Mouse (Mus musculus) myocyte (in vitro differentiated cells): ENCODE results near the gene Aktip. TPM values are rescaled to one million over a fixed set of nuclear protein-coding genes. Genes with fewer than 3 reads are reported as not detected.

Experiments used
- H3K27me3 ChIP-seq: one replicate; pipeline ENCODE4 v1.6.1; 2011; ENCODE audit not compliant: control insufficient read depth, insufficient read depth, insufficient read length
- H3K36me3 ChIP-seq: one replicate; pipeline ENCODE4 v1.6.1; 2011; ENCODE audit not compliant: control insufficient read depth, insufficient read depth
- H3K4me2 ChIP-seq: one replicate; pipeline ENCODE4 v1.6.1; 2011; ENCODE audit warnings: low read depth, control low read depth
- H3K4me3 ChIP-seq: one replicate; pipeline ENCODE4 v1.5.1; 2011; ENCODE audit warnings: mild to moderate bottlenecking, control low read depth, moderate library complexity
- H3K79me2 ChIP-seq: one replicate; pipeline ENCODE4 v1.6.1; 2011; ENCODE audit not compliant: control insufficient read depth, insufficient read depth
- H3ac ChIP-seq: one replicate; pipeline ENCODE4 v1.6.1; 2011; ENCODE audit not compliant: control insufficient read depth, insufficient read length
- CEBPB ChIP-seq: IDR thresholded peaks from 2 replicates; pipeline ENCODE4 v1.6.1; 2011; ENCODE audit warnings: mild to moderate bottlenecking, moderate library complexity; ENCODE audit not compliant: poor library complexity, insufficient read depth, severe bottlenecking
- E2F4 ChIP-seq: IDR thresholded peaks from one replicate; pipeline ENCODE4 v1.6.1; 2011; ENCODE audit warnings: mild to moderate bottlenecking, control low read depth, moderate library complexity; ENCODE audit not compliant: insufficient read depth
- MAX ChIP-seq: IDR thresholded peaks from one replicate; pipeline ENCODE4 v1.6.1; 2011; ENCODE audit warnings: low read depth, mild to moderate bottlenecking, control low read depth
- MYOD1 ChIP-seq, 3 experiments: IDR thresholded peaks; one replicate each; pipeline ENCODE4 v1.6.1; 2011; ENCODE audit warnings: control low read depth in 2 of 3, low read depth in 2 of 3, mild to moderate bottlenecking in 2 of 3, moderate library complexity in 1 of 3; ENCODE audit not compliant: insufficient read length in 2 of 3, control insufficient read depth in 1 of 3
- MYOG ChIP-seq, 3 experiments: IDR thresholded peaks; one replicate each; pipeline ENCODE4 v1.6.1; 2011; ENCODE audit warnings: control low read depth in 2 of 3, low read depth in 2 of 3, mild to moderate bottlenecking in 2 of 3; ENCODE audit not compliant: insufficient read length in 2 of 3, control insufficient read depth in 1 of 3, insufficient read depth in 1 of 3
- POLR2A ChIP-seq: IDR thresholded peaks from one replicate; pipeline ENCODE4 v1.6.1; 2011; ENCODE audit warnings: low read depth, mild to moderate bottlenecking, control low read depth, moderate library complexity; ENCODE audit not compliant: insufficient read length
- POLR2AphosphoS2 ChIP-seq: IDR thresholded peaks from one replicate; pipeline ENCODE4 v1.6.1; 2011; ENCODE audit warnings: low read depth, control low read depth; ENCODE audit not compliant: insufficient read length
- REST ChIP-seq: IDR thresholded peaks from one replicate; pipeline ENCODE4 v1.6.1; 2011; ENCODE audit warnings: mild to moderate bottlenecking, control low read depth, moderate library complexity; ENCODE audit not compliant: insufficient read depth, insufficient read length
- SRF ChIP-seq: IDR thresholded peaks from one replicate; pipeline ENCODE4 v1.6.1; 2011; ENCODE audit warnings: low read depth; ENCODE audit not compliant: control insufficient read depth, insufficient read length
- TCF12 ChIP-seq: IDR thresholded peaks from one replicate; pipeline ENCODE4 v1.6.1; 2011; ENCODE audit warnings: mild to moderate bottlenecking, control low read depth; ENCODE audit not compliant: poor library complexity, insufficient read depth, severe bottlenecking
- TCF3 ChIP-seq: IDR thresholded peaks from one replicate; pipeline ENCODE4 v1.6.1; 2011; ENCODE audit warnings: low read depth, control low read depth; ENCODE audit not compliant: insufficient read length
- USF1 ChIP-seq: IDR thresholded peaks from one replicate; pipeline ENCODE4 v1.6.1; 2011; ENCODE audit warnings: low read depth, mild to moderate bottlenecking, control low read depth, moderate library complexity
- polyA plus RNA-seq: library from polyadenylated mRNA; unstranded; fragments of >200 nt; fragmentation: generic; extraction: Trizol; gene quantifications from one replicate; pipeline ENCODE4 v1.2.1, GENCODE M21; 2012; ENCODE audit warnings: missing spikeins

Gene Aktip
- polyA plus RNA-seq, 1 experiment, result 25.5 TPM

DNA sequence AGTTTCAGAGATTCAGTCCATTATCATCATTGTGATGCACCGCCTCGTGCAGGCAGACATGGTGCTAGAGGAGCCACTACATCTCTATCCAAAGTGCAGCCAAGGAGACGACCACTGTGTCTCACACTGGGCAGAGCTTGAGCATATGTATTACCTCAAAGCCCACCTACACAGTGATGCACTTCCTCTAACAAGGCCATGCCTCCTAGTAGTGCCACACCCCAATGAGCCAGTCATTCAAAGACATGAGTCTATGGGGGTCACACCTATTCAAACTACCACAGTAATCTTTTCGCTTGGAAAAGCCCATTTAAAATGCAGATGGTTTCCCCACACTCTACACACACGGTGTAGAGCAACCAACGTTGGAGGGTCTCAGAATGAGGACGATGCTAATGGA lies 48.2 kb downstream of the Aktip start:
- H3ac ChIP-seq, result no peak overlapping the region
- TF ChIP-seq TCF12 (no peak), POLR2AphosphoS2 (no peak), REST (no peak), MYOD1 (IDR thresholded peaks at IDR 0.05; ENCODE audit: control insufficient read depth in 1 of 3, insufficient read length in 2 of 3, low read depth in 2 of 3) (no peak), CEBPB (no peak), TCF3 (no peak), POLR2A (no peak), MYOG (IDR thresholded peaks at IDR 0.05; ENCODE audit: control insufficient read depth in 1 of 3, insufficient read depth in 1 of 3, insufficient read length in 2 of 3, low read depth in 2 of 3) (no peak), E2F4 (no peak), USF1 (no peak), SRF (no peak), MAX (no peak)
- H3K4me3 ChIP-seq, result no peak overlapping the region
- H3K79me2 ChIP-seq, result no peaks in the 10 kb centered on the region
- no peaks in the 10 kb centered on the region for H3K27me3 ChIP-seq
- H3K4me2 ChIP-seq, result no peak overlapping the region
- no peaks in the 10 kb centered on the region for H3K36me3 ChIP-seq

- peak overlapping the region; percentile 14 for H3K4me2 ChIP-seq
- no peaks in the 10 kb centered on the region for H3K27me3 ChIP-seq
- no peaks in the 10 kb centered on the region for H3K79me2 ChIP-seq
- no peaks in the 10 kb centered on the region for H3K36me3 ChIP-seq
- no peak overlapping the region for H3K4me3 ChIP-seq
- H3ac ChIP-seq, result no peak overlapping the region
- TF ChIP-seq MAX (no peak), POLR2A (no peak), MYOD1 (IDR thresholded peaks at IDR 0.05; ENCODE audit: control insufficient read depth in 1 of 3, insufficient read length in 2 of 3, low read depth in 2 of 3) (peak in 1 of 3 experiments; percentile 68), USF1 (no peak), TCF3 (no peak), REST (no peak), SRF (no peak), CEBPB (no peak)
These were observed 50.5 kb downstream of the Aktip start for GRCm38 (mm10) chr8:91149298-91149697.

DNA sequence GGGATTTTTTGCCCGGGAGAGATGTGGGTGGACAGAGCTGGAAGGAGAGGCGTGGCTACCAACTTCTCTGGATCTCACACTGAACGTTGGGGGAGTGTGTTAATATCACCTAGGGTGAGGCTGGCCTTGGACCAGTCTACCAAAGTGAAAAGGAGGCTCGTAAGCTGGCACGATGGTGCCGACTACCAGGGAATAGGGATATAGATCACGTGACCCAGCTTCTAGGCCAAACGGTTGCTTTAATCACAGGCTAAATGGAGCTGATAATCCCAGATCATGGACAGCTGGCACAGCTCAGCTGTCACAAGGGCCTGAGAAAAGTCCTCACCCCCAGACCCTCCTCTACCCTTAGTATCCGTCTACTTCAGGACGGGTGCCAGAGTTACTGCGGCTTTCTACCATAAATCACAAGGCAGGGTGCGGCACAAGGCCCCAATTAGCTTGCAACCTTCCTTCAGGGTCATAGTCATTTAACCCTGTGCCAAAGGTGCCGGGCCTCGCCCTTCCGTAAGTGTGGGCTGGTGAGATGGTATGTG lies 51.1 kb downstream of the Aktip start:
- H3K27me3 ChIP-seq, result no peaks in the 10 kb centered on the region
- TF ChIP-seq MYOG (IDR thresholded peaks at IDR 0.05; ENCODE audit: control insufficient read depth in 1 of 3, insufficient read depth in 1 of 3, insufficient read length in 2 of 3, low read depth in 2 of 3) (peak in 2 of 3 experiments; percentile 31 to 49), TCF12 (no peak), MYOD1 (IDR thresholded peaks at IDR 0.05; ENCODE audit: control insufficient read depth in 1 of 3, insufficient read length in 2 of 3, low read depth in 2 of 3) (peak in 2 of 3 experiments; percentile 22 to 75)
- no peak overlapping the region for H3K4me3 ChIP-seq
- H3K4me2 ChIP-seq, result peak overlapping the region; percentile 59
- H3K36me3 ChIP-seq, result no peaks in the 10 kb centered on the region
- H3K79me2 ChIP-seq, result no peaks in the 10 kb centered on the region
- H3ac ChIP-seq, result no peak overlapping the region

DNA sequence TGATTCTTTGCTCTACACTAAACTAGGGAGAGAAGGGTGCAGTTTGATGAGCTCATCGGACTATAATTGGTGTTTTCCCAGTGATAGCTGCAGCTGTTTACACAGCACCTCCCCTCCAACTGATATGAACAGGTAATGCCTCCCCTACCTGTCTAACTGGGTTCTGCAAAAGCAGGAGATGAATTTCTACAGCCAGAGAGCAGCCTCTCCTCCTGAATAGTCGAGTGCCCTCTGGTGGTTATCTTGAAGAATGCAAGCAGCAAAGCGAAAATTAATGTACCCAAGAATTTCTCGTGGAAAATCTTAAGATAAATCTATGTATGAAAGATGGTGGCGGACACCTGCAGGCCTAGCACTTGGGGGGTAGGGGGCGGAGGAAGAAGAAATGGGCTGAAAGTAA lies 52.1 kb downstream of the Aktip start:
- Histone ChIP-seq H3K79me2 (no peaks in the 10 kb centered on the region), H3K4me2 (peak overlapping the region; percentile 59), H3K4me3 (no peak overlapping the region), H3K36me3 (no peaks in the 10 kb centered on the region), H3ac (no peak overlapping the region), H3K27me3 (no peaks in the 10 kb centered on the region)
- no peak for TF ChIP-seq POLR2AphosphoS2
- no peak for TF ChIP-seq CEBPB
- no peak for TF ChIP-seq USF1
- no peak for TF ChIP-seq MYOG (IDR thresholded peaks at IDR 0.05; ENCODE audit: control insufficient read depth in 1 of 3, insufficient read depth in 1 of 3, insufficient read length in 2 of 3, low read depth in 2 of 3)
- no peak for TF ChIP-seq POLR2A
- TF ChIP-seq MYOD1 (IDR thresholded peaks at IDR 0.05; ENCODE audit: control insufficient read depth in 1 of 3, insufficient read length in 2 of 3, low read depth in 2 of 3), result no peak
- TF ChIP-seq SRF, result no peak
- TF ChIP-seq TCF12, result no peak
- TF ChIP-seq TCF3, result no peak
- no peak for TF ChIP-seq MAX
- TF ChIP-seq E2F4, result no peak
- TF ChIP-seq REST, result no peak

DNA sequence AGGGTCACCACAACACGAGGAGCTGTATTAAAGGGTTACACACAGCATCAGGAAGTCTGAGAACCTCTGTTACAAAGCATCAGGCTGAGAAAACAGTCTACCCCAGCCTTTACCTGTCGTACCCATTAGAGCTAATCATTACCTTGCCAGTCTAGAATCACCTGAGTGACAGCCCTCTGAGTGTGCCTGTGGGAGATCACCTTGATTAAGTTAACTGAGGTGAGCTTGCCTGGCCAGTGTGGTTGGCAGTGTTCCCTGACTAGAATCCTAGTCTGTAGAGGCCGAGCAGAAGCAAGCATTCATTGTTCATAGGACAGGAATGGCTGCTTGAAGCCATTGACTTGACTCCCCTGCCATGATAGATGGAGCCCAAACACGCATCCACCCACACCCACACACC lies 58.9 kb downstream of the Aktip start:
- Histone ChIP-seq H3K4me3 (no peak overlapping the region), H3ac (no peak overlapping the region), H3K79me2 (no peaks in the 10 kb centered on the region), H3K36me3 (no peaks in the 10 kb centered on the region), H3K27me3 (no peaks in the 10 kb centered on the region), H3K4me2 (no peak overlapping the region)
- TF ChIP-seq REST (no peak), POLR2A (no peak), CEBPB (no peak), MAX (no peak), USF1 (no peak), E2F4 (no peak), POLR2AphosphoS2 (no peak), TCF12 (no peak), TCF3 (no peak), MYOD1 (IDR thresholded peaks at IDR 0.05; ENCODE audit: control insufficient read depth in 1 of 3, insufficient read length in 2 of 3, low read depth in 2 of 3) (no peak), MYOG (IDR thresholded peaks at IDR 0.05; ENCODE audit: control insufficient read depth in 1 of 3, insufficient read depth in 1 of 3, insufficient read length in 2 of 3, low read depth in 2 of 3) (no peak), SRF (no peak)
